Mouse (Mus musculus) skeletal muscle tissue, adult 2 months (tissue): ENCODE measurements around the gene Gm37240.
"Not testable (repeated sequence)": the region's sequence is repeated elsewhere in the genome, so short reads cannot be mapped to it uniquely, and the experiment has no call there.

Experiments
- DNase-seq: peaks from one replicate; pipeline ENCODE4 v3.0.0-alpha.2; 2012; ENCODE audit warnings: low read depth, low spot score

Gene Gm37240

GRCm38 (mm10) chr3:84681699-84682098, 1205.6 kb downstream of the Gm37240 start:
- DNase-seq: no peak

GRCm38 (mm10) chr3:84680062-84680461, 1207.3 kb downstream of the Gm37240 start:
- DNase-seq: no peak

- DNase-seq: no peak
These were observed 1207.8 kb downstream of the Gm37240 start for GRCm38 (mm10) chr3:84679542-84679941.

- DNase-seq: no peak
These were observed 1208.4 kb downstream of the Gm37240 start for GRCm38 (mm10) chr3:84678891-84679290.

GRCm38 (mm10) chr3:84675710-84676109, 1211.6 kb downstream of the Gm37240 start:
- DNase-seq: no peak

- no peak for DNase-seq
These were observed 1213.8 kb downstream of the Gm37240 start for GRCm38 (mm10) chr3:84673552-84673951.

- no peak for DNase-seq
These were observed 1215.2 kb downstream of the Gm37240 start for GRCm38 (mm10) chr3:84672136-84672535.

- DNase-seq: no peak
These were observed 1218.4 kb downstream of the Gm37240 start for GRCm38 (mm10) chr3:84668957-84669356.

GRCm38 (mm10) chr3:84665255-84666073, 1221.9 kb downstream of the Gm37240 start:
- DNase-seq: no peak

- no peak for DNase-seq
These were observed 1222.6 kb downstream of the Gm37240 start for GRCm38 (mm10) chr3:84664686-84665085.

- DNase-seq: no peak
These were observed 1223.5 kb downstream of the Gm37240 start for GRCm38 (mm10) chr3:84663858-84664257.

GRCm38 (mm10) chr3:84663079-84663478, 1224.2 kb downstream of the Gm37240 start:
- DNase-seq: no peak

GRCm38 (mm10) chr3:84660380-84660779, 1226.9 kb downstream of the Gm37240 start:
- no peak for DNase-seq

GRCm38 (mm10) chr3:84658872-84659271, 1228.4 kb downstream of the Gm37240 start:
- no peak for DNase-seq

- DNase-seq: no peak
These were observed 1229.3 kb downstream of the Gm37240 start for GRCm38 (mm10) chr3:84658017-84658416.

GRCm38 (mm10) chr3:84657240-84657639, 1230.1 kb downstream of the Gm37240 start:
- no peak for DNase-seq

GRCm38 (mm10) chr3:84655785-84656150, 1231.5 kb downstream of the Gm37240 start:
- not testable (repeated sequence) for DNase-seq

GRCm38 (mm10) chr3:84654900-84655784, 1232.2 kb downstream of the Gm37240 start:
- no peak for DNase-seq

GRCm38 (mm10) chr3:84654246-84654826, 1233.0 kb downstream of the Gm37240 start:
- no peak for DNase-seq

- DNase-seq: no peak
These were observed 1233.6 kb downstream of the Gm37240 start for GRCm38 (mm10) chr3:84653557-84654245.
